Mouse (Mus musculus): ENCODE measurements at regions not wholly inside any gene's neighbourhood (a gene's known extent, or its start where the extent isn't known, plus 50 kb on each side); places are given as distances from the start of the nearest gene placed in this dataset.

GRCm38 (mm10) chr7:133328717-133329116, 204.6 kb upstream of the Ctbp2 start:
- Histone ChIP-seq H3K4me2 (no peak overlapping the region), H3K27me3 (replicated peaks) (no peaks in the 10 kb centered on the region), H3K36me3 (no peaks in the 10 kb centered on the region), H3K9ac (no peak overlapping the region), H3K4me1 (no peaks in the 10 kb centered on the region), H3K4me3 (no peak overlapping the region), H3K9me3 (replicated peaks) (no peaks in the 10 kb centered on the region), H3K27ac (no peak overlapping the region)
- 50% methylated on average over 3 of the region's 3 CpGs for WGBS (ENCODE audit: insufficient replicate concordance)
- no peak for ATAC-seq

DNA sequence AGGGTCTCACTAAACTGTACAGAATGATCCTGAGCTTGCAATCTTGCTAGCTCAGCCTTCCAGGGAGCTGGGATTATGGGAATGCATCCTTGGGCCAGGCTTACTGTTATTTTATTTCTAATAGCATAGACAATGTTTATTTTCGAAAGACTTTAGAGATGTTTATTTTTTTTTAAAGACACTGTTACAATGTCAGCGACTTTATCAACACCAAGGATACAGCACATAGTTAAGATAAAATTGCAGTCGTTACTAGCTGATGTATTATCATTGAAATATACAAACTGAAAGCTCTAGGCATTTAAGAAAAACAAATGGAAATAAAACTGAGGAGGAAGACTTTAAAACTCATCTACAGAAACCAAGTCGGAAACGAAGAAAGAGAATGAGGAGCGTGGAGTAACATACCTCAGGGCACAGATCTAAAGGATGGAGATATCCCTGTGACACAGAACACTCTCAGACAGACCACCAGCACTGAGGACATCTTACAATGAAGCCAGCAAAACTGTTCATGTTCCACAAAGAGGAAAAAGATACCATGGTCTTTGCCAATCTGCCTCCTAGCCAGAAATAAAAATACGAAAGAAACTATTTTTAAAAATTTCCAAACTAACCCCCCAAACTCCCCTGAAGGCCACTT, 201.5 kb upstream of the Ctbp2 start:
- no peak overlapping the region for H3K9ac ChIP-seq
- no peaks in the 10 kb centered on the region for H3K4me1 ChIP-seq
- 71% methylated on average over 7 of the region's 7 CpGs for WGBS (ENCODE audit: insufficient replicate concordance)
- H3K4me3 ChIP-seq: no peak overlapping the region
- no peaks in the 10 kb centered on the region for H3K27me3 ChIP-seq (replicated peaks)
- no peaks in the 10 kb centered on the region for H3K36me3 ChIP-seq
- no peak for ATAC-seq
- no peaks in the 10 kb centered on the region for H3K9me3 ChIP-seq (replicated peaks)
- H3K27ac ChIP-seq: no peak overlapping the region
- no peak overlapping the region for H3K4me2 ChIP-seq

DNA sequence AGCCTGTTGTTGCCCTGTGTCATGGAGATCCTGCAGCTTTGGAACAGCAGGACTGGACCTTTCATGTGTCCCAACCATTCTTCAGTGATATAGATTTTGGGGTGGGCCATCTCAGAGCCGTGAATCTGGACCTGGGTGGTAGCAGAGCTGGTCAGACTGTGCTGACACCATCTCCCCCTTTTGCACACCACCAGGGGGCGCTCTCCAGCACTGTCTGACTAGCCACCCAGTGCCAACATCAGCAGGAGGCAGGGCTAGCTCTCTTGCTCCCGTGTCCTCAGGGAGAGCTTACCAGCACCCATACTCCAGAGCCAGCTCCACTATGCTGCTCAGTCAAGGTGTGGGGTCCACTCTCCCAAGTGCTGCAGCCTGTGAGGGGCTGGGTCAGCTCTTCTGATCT, 199.8 kb upstream of the Ctbp2 start:
- Histone ChIP-seq H3K9ac (no peak overlapping the region), H3K4me1 (no peaks in the 10 kb centered on the region), H3K9me3 (replicated peaks) (no peaks in the 10 kb centered on the region), H3K4me2 (no peak overlapping the region), H3K27ac (no peak overlapping the region), H3K27me3 (replicated peaks) (no peaks in the 10 kb centered on the region), H3K4me3 (no peak overlapping the region), H3K36me3 (no peaks in the 10 kb centered on the region)
- ATAC-seq: no peak
- WGBS (ENCODE audit: insufficient replicate concordance): 40% methylated on average over 3 of the region's 3 CpGs

DNA sequence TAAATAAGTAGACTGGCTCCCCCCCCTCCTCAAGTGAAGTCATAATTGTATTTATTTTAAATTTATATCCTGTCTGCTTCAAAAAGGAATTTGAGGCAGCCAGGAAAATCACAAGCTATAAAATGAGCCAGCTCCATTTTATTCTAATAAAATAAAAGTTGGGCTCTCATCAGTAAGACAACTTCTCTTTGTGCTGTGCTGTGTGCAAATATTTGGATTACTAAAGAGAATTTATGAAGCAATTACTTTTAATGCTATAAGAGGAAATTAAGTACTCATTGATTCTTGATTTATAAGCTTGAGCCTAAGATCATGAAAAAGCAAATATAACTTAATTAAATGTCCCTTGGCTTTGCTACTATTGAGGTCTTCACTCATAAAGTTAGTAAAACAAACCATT, 193.4 kb upstream of the Ctbp2 start:
- no peaks in the 10 kb centered on the region for H3K4me1 ChIP-seq
- H3K36me3 ChIP-seq: no peaks in the 10 kb centered on the region
- no peaks in the 10 kb centered on the region for H3K27me3 ChIP-seq (replicated peaks)
- ATAC-seq: no peak
- H3K4me2 ChIP-seq: no peak overlapping the region
- no peak overlapping the region for H3K27ac ChIP-seq
- H3K4me3 ChIP-seq: no peak overlapping the region
- no peak overlapping the region for H3K9ac ChIP-seq
- no peaks in the 10 kb centered on the region for H3K9me3 ChIP-seq (replicated peaks)

DNA sequence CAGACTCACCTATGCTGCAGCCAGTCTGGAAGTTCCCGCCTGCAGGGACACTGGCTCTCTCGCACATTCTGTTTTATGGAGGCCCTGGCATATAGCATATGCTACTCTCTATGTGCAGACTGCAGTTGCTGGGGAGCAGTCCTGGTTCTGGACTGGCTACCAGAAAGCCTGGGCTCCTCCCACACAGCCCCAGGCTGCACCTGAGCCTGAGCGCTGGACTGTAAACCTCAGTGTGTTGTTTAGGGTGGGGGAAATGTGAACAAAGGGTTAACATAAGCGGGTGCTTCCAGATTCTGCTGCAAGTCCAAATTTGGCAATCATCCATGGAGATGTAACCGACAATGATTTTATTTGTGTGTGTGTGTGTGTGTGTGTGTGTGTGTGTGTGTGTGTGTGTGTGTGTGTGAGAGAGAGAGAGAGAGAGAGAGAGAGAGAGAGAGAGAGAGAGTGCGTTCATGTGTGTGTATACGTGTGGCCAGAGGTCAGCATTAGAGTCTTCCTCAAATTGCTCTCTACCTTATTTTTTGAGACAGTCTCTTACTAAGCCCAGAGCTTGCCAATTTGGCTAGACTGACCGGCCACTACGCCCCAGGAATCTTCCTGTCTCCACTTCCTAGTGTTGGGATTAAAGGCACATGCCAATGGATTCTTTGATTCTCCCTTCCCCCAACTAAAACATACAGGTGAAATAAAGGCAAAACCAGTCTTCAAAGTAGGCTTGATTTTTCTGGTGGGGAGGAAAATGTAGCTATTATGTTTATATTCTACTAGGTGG, 192.7 kb upstream of the Ctbp2 start:
- no peak for ATAC-seq
- H3K4me3 ChIP-seq: no peak overlapping the region
- no peaks in the 10 kb centered on the region for H3K4me1 ChIP-seq
- no peaks in the 10 kb centered on the region for H3K9me3 ChIP-seq (replicated peaks)
- H3K27me3 ChIP-seq (replicated peaks): no peaks in the 10 kb centered on the region
- H3K27ac ChIP-seq: no peak overlapping the region
- no peak overlapping the region for H3K9ac ChIP-seq
- no peaks in the 10 kb centered on the region for H3K36me3 ChIP-seq
- no peak overlapping the region for H3K4me2 ChIP-seq
- WGBS (ENCODE audit: insufficient replicate concordance): 69% methylated on average over 8 of the region's 9 CpGs

DNA sequence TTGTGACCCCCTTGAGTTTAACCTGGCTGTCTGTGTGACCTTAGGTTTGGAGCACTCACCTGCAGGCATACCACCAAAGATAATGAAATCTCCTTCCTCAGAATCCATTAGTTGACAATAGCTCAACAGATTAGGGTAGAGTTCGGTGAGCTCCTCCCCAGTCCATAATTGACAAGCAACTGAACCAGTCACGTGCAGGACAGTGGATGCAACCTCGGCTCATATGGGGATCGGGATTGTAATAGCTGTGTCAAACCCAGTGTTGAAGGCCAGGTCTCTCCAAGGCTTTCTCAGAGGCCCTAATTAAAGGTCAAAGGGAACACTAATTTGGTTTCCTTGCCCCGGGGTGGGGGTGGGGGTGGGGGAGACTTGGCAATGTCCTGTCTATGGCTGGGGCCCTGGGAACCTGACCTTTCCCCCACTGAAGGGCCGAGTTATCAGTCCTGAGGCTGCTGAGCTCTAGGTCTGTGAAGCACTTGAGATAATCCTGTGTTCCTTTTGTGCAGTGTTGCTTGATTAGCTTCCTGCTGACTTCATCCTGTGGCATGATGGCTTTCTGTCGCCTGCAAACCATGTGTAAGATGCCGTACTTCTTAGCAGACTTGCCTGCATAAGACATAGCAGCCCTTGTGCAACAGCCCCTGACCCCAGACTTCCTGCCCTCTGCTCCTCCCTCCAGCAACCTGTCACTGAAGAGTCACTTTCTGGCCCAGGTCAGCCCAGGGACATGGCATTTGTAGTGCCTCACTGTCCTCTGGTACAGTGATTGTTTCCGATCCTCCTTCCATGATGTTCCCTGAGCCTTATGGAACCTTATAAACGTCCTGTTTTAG, 191.3 kb upstream of the Ctbp2 start:
- H3K27ac ChIP-seq: no peak overlapping the region
- H3K4me1 ChIP-seq: no peaks in the 10 kb centered on the region
- H3K4me3 ChIP-seq: no peak overlapping the region
- H3K9me3 ChIP-seq (replicated peaks): no peaks in the 10 kb centered on the region
- no peaks in the 10 kb centered on the region for H3K27me3 ChIP-seq (replicated peaks)
- H3K36me3 ChIP-seq: no peaks in the 10 kb centered on the region
- 31% methylated on average over 10 of the region's 10 CpGs for WGBS (ENCODE audit: insufficient replicate concordance)
- H3K9ac ChIP-seq: no peak overlapping the region
- no peak for ATAC-seq
- no peak overlapping the region for H3K4me2 ChIP-seq

DNA sequence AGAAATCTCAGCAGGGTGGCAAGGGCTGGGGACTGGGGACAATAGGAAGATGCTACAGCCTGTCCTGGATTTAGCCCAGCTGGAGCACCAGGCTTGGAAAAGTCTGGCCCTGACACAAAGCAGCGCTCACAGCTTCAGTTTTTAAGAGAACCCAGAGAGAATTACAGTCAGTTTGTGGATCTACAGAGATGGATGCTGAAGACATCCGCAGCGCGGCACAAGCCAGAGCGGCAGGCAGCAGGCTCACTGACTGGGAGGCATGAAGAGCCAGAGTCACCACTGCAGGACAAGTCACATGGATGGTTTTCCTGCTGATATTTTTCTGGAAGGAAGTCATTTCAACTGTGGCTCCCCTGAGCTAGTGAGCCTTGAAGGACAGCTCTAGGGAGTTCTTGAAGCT, 189.0 kb upstream of the Ctbp2 start:
- 60% methylated on average over 5 of the region's 5 CpGs for WGBS (ENCODE audit: insufficient replicate concordance)
- no peaks in the 10 kb centered on the region for H3K9me3 ChIP-seq (replicated peaks)
- no peaks in the 10 kb centered on the region for H3K4me1 ChIP-seq
- H3K4me3 ChIP-seq: no peak overlapping the region
- no peaks in the 10 kb centered on the region for H3K27me3 ChIP-seq (replicated peaks)
- H3K4me2 ChIP-seq: no peak overlapping the region
- no peak overlapping the region for H3K9ac ChIP-seq
- no peaks in the 10 kb centered on the region for H3K36me3 ChIP-seq
- H3K27ac ChIP-seq: no peak overlapping the region
- ATAC-seq: no peak

- 56% methylated on average over 9 of the region's 9 CpGs for WGBS (ENCODE audit: insufficient replicate concordance)
- Histone ChIP-seq H3K9me3 (replicated peaks) (no peaks in the 10 kb centered on the region), H3K4me3 (no peak overlapping the region), H3K9ac (no peak overlapping the region), H3K27me3 (replicated peaks) (no peaks in the 10 kb centered on the region), H3K27ac (no peak overlapping the region), H3K4me2 (no peak overlapping the region), H3K36me3 (no peaks in the 10 kb centered on the region), H3K4me1 (no peaks in the 10 kb centered on the region)
- no peak for ATAC-seq
Measured at GRCm38 (mm10) chr7:133311116-133311801, 187.1 kb upstream of the Ctbp2 start.

DNA sequence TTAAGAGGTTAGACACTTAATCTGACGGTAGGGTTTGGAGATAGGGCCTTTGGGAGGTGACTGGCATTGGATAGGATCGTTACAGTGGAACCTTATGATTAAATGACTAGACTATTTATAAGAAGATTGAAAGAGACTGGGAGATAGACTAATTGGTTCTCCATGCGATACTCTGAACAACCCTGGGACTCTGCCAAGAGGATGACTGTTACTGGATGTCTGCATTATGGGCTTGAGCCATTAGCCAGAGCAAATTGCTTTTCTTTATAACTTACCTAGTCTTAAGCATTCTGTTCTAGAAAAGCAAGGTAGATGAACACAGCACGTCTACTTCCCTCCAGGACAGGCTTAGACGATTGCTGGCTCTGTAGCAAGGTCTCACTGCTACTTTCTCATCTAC, 180.3 kb upstream of the Ctbp2 start:
- H3K27ac ChIP-seq: no peak overlapping the region
- ATAC-seq: no peak
- WGBS (ENCODE audit: insufficient replicate concordance): 64% methylated on average over 5 of the region's 5 CpGs
- H3K4me1 ChIP-seq: no peaks in the 10 kb centered on the region
- no peak overlapping the region for H3K9ac ChIP-seq
- H3K27me3 ChIP-seq (replicated peaks): no peaks in the 10 kb centered on the region
- H3K4me3 ChIP-seq: no peak overlapping the region
- H3K36me3 ChIP-seq: no peaks in the 10 kb centered on the region
- no peak overlapping the region for H3K4me2 ChIP-seq
- H3K9me3 ChIP-seq (replicated peaks): no peaks in the 10 kb centered on the region

GRCm38 (mm10) chr7:133290471-133290870, 166.3 kb upstream of the Ctbp2 start:
- H3K27me3 ChIP-seq (replicated peaks): no peaks in the 10 kb centered on the region
- H3K4me3 ChIP-seq: no peak overlapping the region
- H3K27ac ChIP-seq: no peak overlapping the region
- 65% methylated on average over 3 of the region's 3 CpGs for WGBS (ENCODE audit: insufficient replicate concordance)
- H3K4me2 ChIP-seq: no peak overlapping the region
- no peaks in the 10 kb centered on the region for H3K4me1 ChIP-seq
- ATAC-seq: no peak
- H3K9me3 ChIP-seq (replicated peaks): no peaks in the 10 kb centered on the region; the same call in 1 of the 2 replicates
- no peaks in the 10 kb centered on the region for H3K36me3 ChIP-seq
- no peak overlapping the region for H3K9ac ChIP-seq

DNA sequence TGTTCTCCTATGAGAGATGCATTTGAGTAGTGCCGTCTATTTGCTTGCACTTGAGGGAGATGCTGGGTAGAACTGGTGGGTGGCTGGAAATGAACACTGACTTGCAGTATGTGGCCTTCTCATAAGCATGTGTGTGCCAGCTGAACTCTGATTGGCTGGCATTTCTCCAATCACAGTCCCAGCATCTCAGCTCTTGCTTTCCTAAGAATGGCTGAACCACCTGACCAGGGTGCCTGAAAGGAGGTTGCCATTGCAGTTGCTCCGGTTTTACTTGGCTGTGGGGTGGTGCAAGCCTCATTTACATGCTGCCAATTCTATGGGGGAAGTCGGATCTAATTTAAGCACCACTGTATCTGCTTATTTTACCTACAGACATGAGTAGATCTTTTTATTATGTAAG, 164.1 kb upstream of the Ctbp2 start:
- Histone ChIP-seq H3K9me3 (replicated peaks) (no peaks in the 10 kb centered on the region; the same call in 1 of the 2 replicates), H3K36me3 (no peaks in the 10 kb centered on the region), H3K27me3 (replicated peaks) (no peaks in the 10 kb centered on the region), H3K27ac (no peak overlapping the region), H3K4me3 (no peak overlapping the region), H3K9ac (no peak overlapping the region), H3K4me1 (no peaks in the 10 kb centered on the region), H3K4me2 (no peak overlapping the region)
- ATAC-seq: no peak
- 56% methylated on average over 3 of the region's 3 CpGs for WGBS (ENCODE audit: insufficient replicate concordance)

DNA sequence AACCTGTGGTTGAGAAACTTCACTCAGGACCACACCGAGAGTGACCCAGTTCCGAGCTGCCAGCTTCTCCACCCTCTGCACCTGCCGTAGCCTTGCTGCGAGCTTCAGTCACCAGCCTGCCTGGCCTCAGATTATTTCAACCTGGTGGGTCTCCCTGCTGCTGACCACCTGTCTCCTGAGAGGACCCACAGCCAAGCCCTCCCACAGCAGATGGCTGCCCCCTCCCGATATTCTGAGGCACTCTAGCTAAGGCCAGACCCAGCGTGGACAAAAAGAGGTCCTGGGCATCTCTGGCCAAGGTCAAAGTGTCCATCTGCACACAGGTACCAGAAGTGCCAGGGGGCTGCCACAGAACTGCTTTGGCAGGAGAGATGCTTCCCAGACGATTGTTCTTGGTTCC, 162.7 kb upstream of the Ctbp2 start:
- no peak for ATAC-seq
- WGBS (ENCODE audit: insufficient replicate concordance): 67% methylated on average over 7 of the region's 7 CpGs
- Histone ChIP-seq H3K27me3 (replicated peaks) (no peaks in the 10 kb centered on the region), H3K4me1 (no peaks in the 10 kb centered on the region), H3K4me3 (no peak overlapping the region), H3K9ac (no peak overlapping the region), H3K36me3 (no peaks in the 10 kb centered on the region), H3K4me2 (no peak overlapping the region), H3K9me3 (replicated peaks) (no peaks in the 10 kb centered on the region), H3K27ac (no peak overlapping the region)

All from liver, embryonic 12.5 days (tissue).